Mouse (Mus musculus): ENCODE measurements at regions not wholly inside any gene's neighbourhood (a gene's known extent, or its start where the extent isn't known, plus 50 kb on each side); places are given as distances from the start of the nearest gene placed in this dataset.

DNA sequence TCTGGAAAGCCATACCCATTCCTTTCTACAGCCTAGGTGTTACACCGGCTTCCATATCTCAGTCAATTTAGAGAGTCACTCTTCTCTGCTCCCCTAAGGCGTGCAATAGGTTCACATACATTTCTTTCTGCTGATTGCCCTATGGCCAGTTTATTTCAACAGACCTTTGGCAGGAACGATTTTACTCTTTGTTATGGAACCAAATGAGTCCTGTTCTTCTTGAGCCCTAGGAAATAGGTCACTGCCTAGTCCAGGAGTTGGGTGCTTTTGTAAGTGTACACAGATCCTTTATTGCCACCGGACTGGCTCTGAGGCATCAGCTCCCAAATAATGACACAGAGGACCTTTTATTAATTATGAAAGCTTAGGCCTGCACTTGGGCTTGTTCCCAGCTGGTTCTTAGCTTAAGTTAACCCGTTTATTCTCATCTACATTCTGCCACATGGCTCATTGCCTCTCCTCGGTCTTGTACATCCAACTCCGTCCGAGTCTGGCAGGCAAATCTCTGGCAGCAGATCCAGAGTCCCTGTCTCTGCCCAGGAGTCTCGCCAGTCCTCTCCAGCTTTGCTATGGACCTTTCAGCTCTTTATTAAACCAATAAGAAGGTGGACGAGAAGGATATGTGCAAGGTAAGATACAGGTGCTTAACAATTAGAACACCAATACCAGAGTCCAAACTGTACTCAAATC, 287.7 kb upstream of the Rgma start:
- Histone ChIP-seq H3K27ac (ENCODE audit: insufficient read depth, low read depth, low read length) (no peak overlapping the region), H3K4me3 (ENCODE audit: low read depth, low read length) (no peak overlapping the region), H3K36me3 (ENCODE audit: control insufficient read depth, insufficient read depth, low read length) (no peaks in the 10 kb centered on the region), H3K27me3 (ENCODE audit: control insufficient read depth, insufficient read depth, low read length) (no peaks in the 10 kb centered on the region), H3K4me1 (ENCODE audit: control insufficient read depth, insufficient read depth, insufficient read length, low read length) (no peaks in the 10 kb centered on the region)
- WGBS = 83% methylated on average over 10 of the region's 10 CpGs
- no peak for TF ChIP-seq POLR2A (IDR thresholded peaks at IDR 0.05; ENCODE audit: low read depth, low read length)
- no peak for TF ChIP-seq CTCF (IDR thresholded peaks at IDR 0.05; ENCODE audit: extremely low read depth, insufficient read length, insufficient replicate concordance, low read depth, low read length)

DNA sequence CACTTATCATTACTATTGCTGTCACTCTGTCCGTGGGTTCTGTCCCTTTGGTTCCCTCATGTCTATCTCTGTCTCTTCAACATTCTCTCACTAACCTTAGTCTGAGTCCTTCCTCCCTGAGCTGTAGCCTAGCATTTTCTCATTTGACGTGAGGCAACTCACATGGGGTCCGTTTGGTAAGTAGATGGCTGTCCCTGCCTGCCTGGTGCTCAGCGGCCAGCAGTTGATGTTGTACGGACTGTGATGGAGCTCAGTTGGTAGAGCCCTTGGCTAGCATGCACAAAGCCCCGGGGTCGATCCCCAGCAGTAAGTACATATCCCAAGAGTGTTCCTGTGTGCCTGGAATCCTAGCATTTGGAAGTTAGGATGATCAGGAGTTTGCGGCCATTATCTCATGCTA, 287.0 kb upstream of the Rgma start:
- H3K27ac ChIP-seq (ENCODE audit: insufficient read depth, low read depth, low read length) = no peak overlapping the region
- H3K4me3 ChIP-seq (ENCODE audit: low read depth, low read length) = no peak overlapping the region
- no peaks in the 10 kb centered on the region for H3K27me3 ChIP-seq (ENCODE audit: control insufficient read depth, insufficient read depth, low read length)
- H3K36me3 ChIP-seq (ENCODE audit: control insufficient read depth, insufficient read depth, low read length) = no peaks in the 10 kb centered on the region
- no peaks in the 10 kb centered on the region for H3K4me1 ChIP-seq (ENCODE audit: control insufficient read depth, insufficient read depth, insufficient read length, low read length)
- TF ChIP-seq POLR2A (IDR thresholded peaks at IDR 0.05; ENCODE audit: low read depth, low read length) = no peak
- WGBS = 90% methylated on average over 8 of the region's 8 CpGs

DNA sequence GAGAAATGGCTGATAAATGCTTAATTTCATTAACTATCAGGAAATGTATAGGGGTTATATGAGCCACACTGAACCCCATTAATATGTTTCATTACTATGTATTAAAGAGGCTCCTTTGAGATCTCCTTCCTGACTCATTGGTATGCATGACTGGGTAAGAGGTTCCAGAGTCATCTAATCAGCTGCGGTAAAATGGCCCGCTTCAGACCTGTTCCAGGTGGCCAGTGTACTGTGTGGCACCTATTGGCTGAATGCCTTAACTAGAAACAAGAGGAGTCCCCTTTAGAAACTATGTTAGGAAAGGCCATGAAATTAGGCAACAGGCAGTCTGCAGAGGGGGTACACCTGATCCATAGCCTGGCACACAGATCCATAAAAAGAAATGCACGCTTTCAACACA, 283.6 kb upstream of the Rgma start:
- 93% methylated on average over 3 of the region's 3 CpGs for whole genome bisulfite sequencing
- H3K36me3 ChIP-seq (ENCODE audit: control insufficient read depth, insufficient read depth, low read length) = no peaks in the 10 kb centered on the region
- H3K4me3 ChIP-seq (ENCODE audit: low read depth, low read length) = no peak overlapping the region
- no peak for TF ChIP-seq POLR2A (IDR thresholded peaks at IDR 0.05; ENCODE audit: low read depth, low read length)
- TF ChIP-seq CTCF (IDR thresholded peaks at IDR 0.05; ENCODE audit: extremely low read depth, insufficient read length, insufficient replicate concordance, low read depth, low read length) = no peak
- H3K27me3 ChIP-seq (ENCODE audit: control insufficient read depth, insufficient read depth, low read length) = no peaks in the 10 kb centered on the region
- no peaks in the 10 kb centered on the region for H3K4me1 ChIP-seq (ENCODE audit: control insufficient read depth, insufficient read depth, insufficient read length, low read length)
- H3K27ac ChIP-seq (ENCODE audit: insufficient read depth, low read depth, low read length) = no peak overlapping the region

DNA sequence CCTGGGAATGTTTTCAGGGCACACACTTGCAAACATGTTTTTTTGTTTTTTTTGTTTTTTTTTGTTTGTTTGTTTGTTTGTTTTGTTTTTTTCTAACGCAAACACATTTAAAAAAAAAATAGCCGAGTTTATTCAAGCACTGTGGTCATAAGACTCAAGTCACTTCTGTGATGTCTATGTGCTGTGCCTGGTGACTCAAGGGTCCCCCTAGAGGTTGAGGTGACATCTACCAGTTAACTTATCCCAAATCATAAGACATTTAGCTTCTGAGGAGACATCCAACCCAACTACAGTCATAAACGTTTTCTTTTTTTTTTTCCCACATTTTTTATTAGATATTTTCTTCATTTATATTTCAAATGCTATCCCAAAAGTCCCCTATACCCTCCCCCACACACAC, 281.2 kb upstream of the Rgma start:
- H3K4me3 ChIP-seq (ENCODE audit: low read depth, low read length) = no peak overlapping the region
- no peaks in the 10 kb centered on the region for H3K4me1 ChIP-seq (ENCODE audit: control insufficient read depth, insufficient read depth, insufficient read length, low read length)
- no peaks in the 10 kb centered on the region for H3K36me3 ChIP-seq (ENCODE audit: control insufficient read depth, insufficient read depth, low read length)
- 34% methylated on average over 3 of the region's 3 CpGs for WGBS
- TF ChIP-seq POLR2A (IDR thresholded peaks at IDR 0.05; ENCODE audit: low read depth, low read length) (no peak), CTCF (IDR thresholded peaks at IDR 0.05; ENCODE audit: extremely low read depth, insufficient read length, insufficient replicate concordance, low read depth, low read length) (no peak)
- H3K27me3 ChIP-seq (ENCODE audit: control insufficient read depth, insufficient read depth, low read length) = no peaks in the 10 kb centered on the region
- H3K27ac ChIP-seq (ENCODE audit: insufficient read depth, low read depth, low read length) = no peak overlapping the region

DNA sequence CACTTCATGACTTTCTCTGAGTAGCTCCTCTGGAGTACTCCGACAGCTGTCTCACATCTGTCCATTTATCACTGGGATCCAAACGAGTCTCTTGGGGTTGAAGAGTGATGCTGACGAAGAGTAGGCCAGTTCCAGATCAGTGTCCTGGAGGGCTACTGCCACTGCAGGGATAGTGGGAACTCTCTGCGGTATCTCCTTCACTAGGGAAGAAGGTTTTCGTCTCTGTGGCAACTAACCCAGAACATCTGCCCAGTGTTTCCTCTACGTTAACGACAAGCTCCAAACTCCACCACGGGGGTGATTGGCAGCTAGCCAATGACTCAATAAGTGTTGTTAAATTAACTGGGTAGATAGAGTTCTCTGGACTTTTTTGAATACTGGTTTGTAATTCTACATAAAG, 256.4 kb upstream of the Rgma start:
- no peaks in the 10 kb centered on the region for H3K36me3 ChIP-seq (ENCODE audit: control insufficient read depth, insufficient read depth, low read length)
- 26% methylated on average over 8 of the region's 8 CpGs for WGBS
- H3K27me3 ChIP-seq (ENCODE audit: control insufficient read depth, insufficient read depth, low read length) = no peaks in the 10 kb centered on the region
- H3K4me1 ChIP-seq (ENCODE audit: control insufficient read depth, insufficient read depth, insufficient read length, low read length) = no peaks in the 10 kb centered on the region
- no peak for TF ChIP-seq CTCF (IDR thresholded peaks at IDR 0.05; ENCODE audit: extremely low read depth, insufficient read length, insufficient replicate concordance, low read depth, low read length)
- TF ChIP-seq POLR2A (IDR thresholded peaks at IDR 0.05; ENCODE audit: low read depth, low read length) = no peak
- no peak overlapping the region for H3K27ac ChIP-seq (ENCODE audit: insufficient read depth, low read depth, low read length)
- no peak overlapping the region for H3K4me3 ChIP-seq (ENCODE audit: low read depth, low read length)

DNA sequence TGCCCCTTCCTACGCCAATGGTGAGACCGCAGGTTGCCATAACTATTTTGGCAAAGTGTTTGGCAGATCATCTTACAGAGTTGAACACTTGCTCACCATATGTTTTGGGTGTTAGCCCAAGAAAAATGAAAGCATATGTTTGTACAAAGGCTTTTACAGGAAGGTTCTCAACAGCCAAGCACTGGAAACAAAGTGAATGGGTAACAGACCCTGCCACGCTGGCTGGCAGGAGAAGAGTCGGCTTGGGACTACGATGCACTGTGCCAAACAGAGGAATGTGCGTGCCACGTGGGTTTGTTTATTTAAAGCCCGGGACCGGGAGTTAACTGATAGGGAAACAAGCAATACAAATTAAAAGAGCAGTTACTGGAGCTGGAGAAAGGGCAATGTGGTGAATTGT, 255.0 kb upstream of the Rgma start:
- Histone ChIP-seq H3K4me3 (ENCODE audit: low read depth, low read length) (no peak overlapping the region), H3K27ac (ENCODE audit: insufficient read depth, low read depth, low read length) (no peak overlapping the region), H3K36me3 (ENCODE audit: control insufficient read depth, insufficient read depth, low read length) (no peaks in the 10 kb centered on the region), H3K27me3 (ENCODE audit: control insufficient read depth, insufficient read depth, low read length) (no peaks in the 10 kb centered on the region), H3K4me1 (ENCODE audit: control insufficient read depth, insufficient read depth, insufficient read length, low read length) (no peaks in the 10 kb centered on the region)
- 32% methylated on average over 9 of the region's 9 CpGs for WGBS
- TF ChIP-seq POLR2A (IDR thresholded peaks at IDR 0.05; ENCODE audit: low read depth, low read length) (no peak), CTCF (IDR thresholded peaks at IDR 0.05; ENCODE audit: extremely low read depth, insufficient read length, insufficient replicate concordance, low read depth, low read length) (no peak)

DNA sequence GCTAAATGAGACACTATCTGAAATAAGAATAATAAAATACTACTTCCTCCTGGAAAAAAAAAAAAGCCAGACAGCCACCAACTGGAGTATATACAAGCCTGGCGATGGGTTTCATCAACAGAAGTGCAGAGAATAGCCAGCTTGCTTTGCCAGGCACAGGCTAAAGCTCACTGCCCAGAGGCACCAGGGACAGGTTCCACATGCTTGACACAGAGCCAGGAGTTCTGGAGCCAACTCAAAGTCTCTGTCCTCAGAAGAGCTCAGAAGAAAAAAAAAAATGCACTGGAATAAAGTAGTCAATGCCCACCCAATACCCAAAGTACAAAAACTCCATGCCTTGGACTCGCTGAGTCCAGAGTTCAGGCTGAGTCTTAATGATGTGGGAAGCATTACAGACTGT, 250.3 kb upstream of the Rgma start:
- no peaks in the 10 kb centered on the region for H3K4me1 ChIP-seq (ENCODE audit: control insufficient read depth, insufficient read depth, insufficient read length, low read length)
- whole genome bisulfite sequencing = 57% methylated on average over 2 of the region's 2 CpGs
- H3K27me3 ChIP-seq (ENCODE audit: control insufficient read depth, insufficient read depth, low read length) = no peaks in the 10 kb centered on the region
- TF ChIP-seq POLR2A (IDR thresholded peaks at IDR 0.05; ENCODE audit: low read depth, low read length) = no peak
- H3K36me3 ChIP-seq (ENCODE audit: control insufficient read depth, insufficient read depth, low read length) = no peaks in the 10 kb centered on the region
- H3K27ac ChIP-seq (ENCODE audit: insufficient read depth, low read depth, low read length) = no peak overlapping the region
- H3K4me3 ChIP-seq (ENCODE audit: low read depth, low read length) = no peak overlapping the region

DNA sequence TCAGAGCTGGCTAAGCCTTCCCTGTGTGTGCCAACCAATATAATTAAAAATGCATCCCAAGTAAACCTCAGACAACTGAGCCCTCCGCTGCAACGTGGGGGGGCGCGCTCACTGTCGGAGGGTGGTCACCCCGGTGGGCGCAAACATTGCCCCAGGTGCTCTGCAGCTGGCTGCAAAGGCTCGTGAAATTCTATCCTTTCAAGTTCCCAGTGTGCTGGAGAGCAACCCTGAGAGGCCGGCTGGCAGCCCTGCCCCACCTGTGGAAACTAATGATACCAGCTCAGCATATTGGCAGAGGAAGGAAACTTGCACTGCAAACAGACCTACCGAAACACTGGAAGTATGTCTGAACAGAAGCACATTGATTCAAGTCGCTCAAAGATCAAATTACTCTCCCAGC, 249.4 kb upstream of the Rgma start:
- Histone ChIP-seq H3K27ac (ENCODE audit: insufficient read depth, low read depth, low read length) (no peak overlapping the region), H3K27me3 (ENCODE audit: control insufficient read depth, insufficient read depth, low read length) (no peaks in the 10 kb centered on the region), H3K4me1 (ENCODE audit: control insufficient read depth, insufficient read depth, insufficient read length, low read length) (no peaks in the 10 kb centered on the region), H3K4me3 (ENCODE audit: low read depth, low read length) (no peak overlapping the region), H3K36me3 (ENCODE audit: control insufficient read depth, insufficient read depth, low read length) (no peaks in the 10 kb centered on the region)
- TF ChIP-seq CTCF (IDR thresholded peaks at IDR 0.05; ENCODE audit: extremely low read depth, insufficient read length, insufficient replicate concordance, low read depth, low read length) (no peak), POLR2A (IDR thresholded peaks at IDR 0.05; ENCODE audit: low read depth, low read length) (no peak)
- WGBS = 13% methylated on average over 11 of the region's 11 CpGs
